In genomic region chr7:19817382-19818105, GRCm38 (mm10) we compare ENCODE assay signal across 8 mouse cellular contexts. TPM values are rescaled to one million over a fixed set of nuclear protein-coding genes. Genes with fewer than 3 reads are reported as not detected.
A peak's percentile ranks its signal among the peaks of the same experiment; 100 is the strongest.
DNase-seq lines count a peak whose midpoint lies in the region; ATAC-seq and TF ChIP-seq lines count a peak whose summit lies in the region.

No protein-coding gene starts in this region.

- peaks cover 8% of the 10 kb centered on the region for H3K4me1 ChIP-seq in embryonic facial prominence, embryonic 11.5 days (ENCODE audit: control insufficient read depth, insufficient read depth, low read length)
- H3K4me1 ChIP-seq in heart, embryonic 12.5 days (replicated peaks) = peaks cover 23% of the 10 kb centered on the region
- H3K4me1 ChIP-seq in megakaryocyte, embryonic 14.5 days = peaks cover 91% of the 10 kb centered on the region
- peaks cover 29% of the 10 kb centered on the region for H3K4me1 ChIP-seq in small intestine, adult 2 months (ENCODE audit: control insufficient read depth, insufficient read depth, insufficient read length, low read length)

- 5% methylated on average over 15 of the region's 15 CpGs for WGBS in embryonic facial prominence, embryonic 11.5 days
- 8% methylated on average over 15 of the region's 15 CpGs for WGBS in heart, embryonic 12.5 days
- WGBS in small intestine, adult 2 months = 17% methylated on average over 15 of the region's 15 CpGs

- H3K27ac ChIP-seq in embryonic facial prominence, embryonic 11.5 days (replicated peaks; ENCODE audit: low read depth, low read length) = peak overlapping the region; percentile 6; the same call in 1 of the 2 replicates
- no peak overlapping the region for H3K27ac ChIP-seq in heart, embryonic 12.5 days (ENCODE audit: poor library complexity, severe bottlenecking)
- peak overlapping the region; percentile 90 for H3K27ac ChIP-seq in small intestine, adult 2 months (ENCODE audit: insufficient read depth, low read depth, low read length)

- peak; percentile 75 for ATAC-seq in embryonic facial prominence, embryonic 11.5 days (replicated peaks; ENCODE audit: insufficient number of reproducible peaks, low FRiP score, low TSS enrichment, low read depth)
- ATAC-seq in heart, embryonic 12.5 days (ENCODE audit: insufficient number of reproducible peaks, low FRiP score) = 0 out of 2 replicates have a peak, but pooled peaks have one; percentile 31

- H3K9ac ChIP-seq in embryonic facial prominence, embryonic 11.5 days (replicated peaks; ENCODE audit: low read length) = peak overlapping the region; percentile 55
- peak overlapping the region; percentile 58; the same call in 1 of the 2 replicates for H3K9ac ChIP-seq in heart, embryonic 12.5 days

- peak; percentile 33; the same call in 1 of the 2 replicates for TF ChIP-seq POLR2A in small intestine, adult 2 months (IDR thresholded peaks at IDR 0.05; ENCODE audit: low read depth, low read length)

- peak; percentile 44 for DNase-seq in kidney, adult 9 months
- no peak for DNase-seq in kidney, adult 8-10 months
- peak; percentile 68 for DNase-seq in embryonic facial prominence, embryonic 11.5 days (ENCODE audit: low spot score)
- peak; percentile 37 to 67 for DNase-seq in kidney, postnatal 25 days
- no peak for DNase-seq in layer of hippocampus, adult 8-10 months (ENCODE audit: low spot score in 2 of 2)

- 0 out of 2 replicates have a peak overlapping the region, but pooled peaks have one; percentile 1 for H3K4me3 ChIP-seq in embryonic facial prominence, embryonic 11.5 days (ENCODE audit: low read depth, low read length)
- H3K4me3 ChIP-seq in heart, embryonic 12.5 days = peak overlapping the region; percentile 26
- H3K4me3 ChIP-seq in megakaryocyte, embryonic 14.5 days (replicated peaks) = peak overlapping the region; percentile 91
- H3K4me3 ChIP-seq in small intestine, adult 2 months (ENCODE audit: low read depth, low read length) = peak overlapping the region; percentile 65

- TF ChIP-seq CTCF in small intestine, adult 2 months (IDR thresholded peaks at IDR 0.05; ENCODE audit: extremely low read depth, insufficient read length, insufficient replicate concordance, low read depth, low read length) = no peak

- peak overlapping the region; percentile 62; the same call in 1 of the 2 replicates for H3K4me2 ChIP-seq in embryonic facial prominence, embryonic 11.5 days (ENCODE audit: low read depth, low read length)
- H3K4me2 ChIP-seq in heart, embryonic 12.5 days = peak overlapping the region; percentile 84

- H3K27me3 ChIP-seq in embryonic facial prominence, embryonic 11.5 days (ENCODE audit: control insufficient read depth, insufficient read depth, low read length) = peaks cover 14% of the 10 kb centered on the region
- peaks cover 41% of the 10 kb centered on the region for H3K27me3 ChIP-seq in heart, embryonic 12.5 days (replicated peaks)
- H3K27me3 ChIP-seq in megakaryocyte, embryonic 14.5 days (replicated peaks) = no peaks in the 10 kb centered on the region
- no peaks in the 10 kb centered on the region for H3K27me3 ChIP-seq in small intestine, adult 2 months (ENCODE audit: control insufficient read depth, insufficient read depth, low read length)

- H3K9me3 ChIP-seq in embryonic facial prominence, embryonic 11.5 days (replicated peaks; ENCODE audit: control insufficient read depth, low read length) = no peaks in the 10 kb centered on the region
- H3K9me3 ChIP-seq in heart, embryonic 12.5 days (replicated peaks) = peaks cover 5% of the 10 kb centered on the region
- H3K9me3 ChIP-seq in megakaryocyte, embryonic 14.5 days = no peaks in the 10 kb centered on the region

- H3K36me3 ChIP-seq in embryonic facial prominence, embryonic 11.5 days (replicated peaks; ENCODE audit: control insufficient read depth, insufficient read depth, low read depth, low read length) = no peaks in the 10 kb centered on the region
- no peaks in the 10 kb centered on the region for H3K36me3 ChIP-seq in heart, embryonic 12.5 days
- H3K36me3 ChIP-seq in megakaryocyte, embryonic 14.5 days (replicated peaks; ENCODE audit: low read length) = peaks cover 66% of the 10 kb centered on the region
- peaks cover 32% of the 10 kb centered on the region for H3K36me3 ChIP-seq in small intestine, adult 2 months (ENCODE audit: control insufficient read depth, insufficient read depth, low read length)

RNA-seq across cellular contexts. Expression of gene Bcl3, which starts 5.0 kb away (rescaled TPM):
- polyA plus RNA-seq in embryonic facial prominence, embryonic 11.5 days (2014; fragmentation: Nextera tagmentation; extraction: Ambion mirVana) = 1.4 and 2.2 TPM in 2 replicates
- 1.4 and 1.7 TPM in 2 replicates for polyA plus RNA-seq in heart, embryonic 12.5 days (2016; fragmentation: Nextera tagmentation; extraction: Ambion mirVana)
- polyA plus RNA-seq in megakaryocyte, embryonic 14.5 days (2012; ENCODE audit: insufficient read depth, low replicate concordance) = 183 and 210 TPM in 2 replicates
- polyA plus RNA-seq in small intestine, adult 2 months (2012; rRNA removed) = 169 and 226 TPM in 2 replicates
- total RNA-seq in layer of hippocampus, adult 8-10 months (2022) = 10 to 100 TPM in 1 of 4 experiments, 1 to 10 TPM in 1, under 1 TPM in 2; 0.75 to 11.9 (median 2.3) TPM

RNA-seq across cellular contexts. Expression of gene Cblc, which starts 20.9 kb away (rescaled TPM):
- 1.1 and 1.7 TPM in 2 replicates for polyA plus RNA-seq in embryonic facial prominence, embryonic 11.5 days (2014; fragmentation: Nextera tagmentation; extraction: Ambion mirVana)
- 0.27 TPM in 1 of 2 replicates, not detected in the other for polyA plus RNA-seq in heart, embryonic 12.5 days (2016; fragmentation: Nextera tagmentation; extraction: Ambion mirVana)
- polyA plus RNA-seq in megakaryocyte, embryonic 14.5 days (2012; ENCODE audit: insufficient read depth, low replicate concordance) = not detected in 2 replicates
- 56.7 and 145 TPM in 2 replicates for polyA plus RNA-seq in small intestine, adult 2 months (2012; rRNA removed)
- not detected for total RNA-seq in layer of hippocampus, adult 8-10 months (2022)

RNA-seq across cellular contexts. Expression of gene Gm19345, which starts 34.3 kb away (rescaled TPM):
- polyA plus RNA-seq in embryonic facial prominence, embryonic 11.5 days (2014; fragmentation: Nextera tagmentation; extraction: Ambion mirVana) = not detected in 2 replicates
- polyA plus RNA-seq in heart, embryonic 12.5 days (2016; fragmentation: Nextera tagmentation; extraction: Ambion mirVana) = not detected in 2 replicates
- 0.12 TPM in 1 of 2 replicates, not detected in the other for polyA plus RNA-seq in megakaryocyte, embryonic 14.5 days (2012; ENCODE audit: insufficient read depth, low replicate concordance)
- polyA plus RNA-seq in small intestine, adult 2 months (2012; rRNA removed) = 0.13 TPM in 1 of 2 replicates, not detected in the other
- total RNA-seq in layer of hippocampus, adult 8-10 months (2022) = 1 to 10 TPM; 1.5 to 2.6 (median 2.2) TPM

RNA-seq across cellular contexts. Expression of gene Ceacam16, which starts 43.6 kb away (rescaled TPM):
- polyA plus RNA-seq in embryonic facial prominence, embryonic 11.5 days (2014; fragmentation: Nextera tagmentation; extraction: Ambion mirVana) = not detected in 2 replicates
- not detected in 2 replicates for polyA plus RNA-seq in heart, embryonic 12.5 days (2016; fragmentation: Nextera tagmentation; extraction: Ambion mirVana)
- polyA plus RNA-seq in megakaryocyte, embryonic 14.5 days (2012; ENCODE audit: insufficient read depth, low replicate concordance) = 2.0 and 6.1 TPM in 2 replicates
- polyA plus RNA-seq in small intestine, adult 2 months (2012; rRNA removed) = 0.47 and 1.3 TPM in 2 replicates
- not detected for total RNA-seq in layer of hippocampus, adult 8-10 months (2022)

RNA-seq across cellular contexts. Expression of gene Bcam, which starts 46.7 kb away (rescaled TPM):
- 43.8 and 52.0 TPM in 2 replicates for polyA plus RNA-seq in embryonic facial prominence, embryonic 11.5 days (2014; fragmentation: Nextera tagmentation; extraction: Ambion mirVana)
- 232 and 245 TPM in 2 replicates for polyA plus RNA-seq in heart, embryonic 12.5 days (2016; fragmentation: Nextera tagmentation; extraction: Ambion mirVana)
- 0.58 and 1.6 TPM in 2 replicates for polyA plus RNA-seq in megakaryocyte, embryonic 14.5 days (2012; ENCODE audit: insufficient read depth, low replicate concordance)
- 18.6 and 20.3 TPM in 2 replicates for polyA plus RNA-seq in small intestine, adult 2 months (2012; rRNA removed)
- total RNA-seq in layer of hippocampus, adult 8-10 months (2022) = 10 to 100 TPM; 11.0 to 15.2 (median 13.2) TPM

Comparison
In these comparisons a context has a peak if more than half of its experiments do, and no peak if none do; other contexts are left out.
1. DNase-seq: peak in kidney, adult 9 months (single experiment), embryonic facial prominence, embryonic 11.5 days (single experiment) and kidney, postnatal 25 days (2 of 2); none in kidney, adult 8-10 months (0 of 2) and layer of hippocampus, adult 8-10 months (0 of 2).
2. H3K4me3 ChIP-seq: peak in every context shown above with its lines; median percentile 91 in megakaryocyte, embryonic 14.5 days; 65 in small intestine, adult 2 months; 26 in heart, embryonic 12.5 days; 1 in embryonic facial prominence, embryonic 11.5 days.
3. RNA of gene Bcl3, which starts 5.0 kb away (polyA plus RNA-seq): 169 to 226 TPM in small intestine, adult 2 months and 183 to 210 TPM in megakaryocyte, embryonic 14.5 days; 1.4 to 1.7 TPM in heart, embryonic 12.5 days and 1.4 to 2.2 TPM in embryonic facial prominence, embryonic 11.5 days; every median in the first group is over 10 times any median in the second.
4. RNA of gene Cblc, which starts 20.9 kb away (polyA plus RNA-seq): 56.7 to 145 TPM in small intestine, adult 2 months; 1.1 to 1.7 TPM in embryonic facial prominence, embryonic 11.5 days, 0.27 TPM in heart, embryonic 12.5 days and not detected in megakaryocyte, embryonic 14.5 days; every median in the first group is over 10 times any median in the second.